Mouse (Mus musculus) liver, adult 2 months (tissue): Measurements from ENCODE around the gene Tubgcp4.

Experiments
- CTCF ChIP-seq: fragments of 200-500 bp; IDR thresholded peaks from 2 replicates; pipeline ENCODE4 v1.5.1; 2011; ENCODE audit warnings: low read depth, low read length, control low read depth
- POLR2A ChIP-seq: fragments of 200-500 bp; IDR thresholded peaks from 2 replicates; pipeline ENCODE4 v1.6.1; 2011; ENCODE audit warnings: low read length, control low read depth; ENCODE audit not compliant: insufficient read depth; ENCODE audit errors: extremely low read depth

GRCm38 (mm10) chr2:121128865-121129620, 41.4 kb upstream of the Tubgcp4 start:
- TF ChIP-seq POLR2A = no peak
- no peak for TF ChIP-seq CTCF
